Mouse (Mus musculus): ENCODE data around the gene Ltb4r2. TPM values are rescaled to one million over a fixed set of nuclear protein-coding genes. Genes with fewer than 3 reads are reported as not detected.

The Ltb4r2 gene
- total RNA-seq (2021), result under 1 TPM; 0.13 to 0.20 TPM
- long read RNA-seq, experiment 1, result 0 reads
- long read RNA-seq, experiment 2, result 0 reads

- DNase-seq (ENCODE audit: low spot score in 2 of 2), result no peak
Observed at GRCm38 (mm10) chr14:55761163-55761562, at the start of gene Ltb4r2. Gene Ltb4r2, plus strand, starts transcription at chr14:55761428.

- no peak for DNase-seq (ENCODE audit: low spot score in 2 of 2)
Observed at GRCm38 (mm10) chr14:55711786-55712185, 49.4 kb upstream of the Ltb4r2 start.

DNA sequence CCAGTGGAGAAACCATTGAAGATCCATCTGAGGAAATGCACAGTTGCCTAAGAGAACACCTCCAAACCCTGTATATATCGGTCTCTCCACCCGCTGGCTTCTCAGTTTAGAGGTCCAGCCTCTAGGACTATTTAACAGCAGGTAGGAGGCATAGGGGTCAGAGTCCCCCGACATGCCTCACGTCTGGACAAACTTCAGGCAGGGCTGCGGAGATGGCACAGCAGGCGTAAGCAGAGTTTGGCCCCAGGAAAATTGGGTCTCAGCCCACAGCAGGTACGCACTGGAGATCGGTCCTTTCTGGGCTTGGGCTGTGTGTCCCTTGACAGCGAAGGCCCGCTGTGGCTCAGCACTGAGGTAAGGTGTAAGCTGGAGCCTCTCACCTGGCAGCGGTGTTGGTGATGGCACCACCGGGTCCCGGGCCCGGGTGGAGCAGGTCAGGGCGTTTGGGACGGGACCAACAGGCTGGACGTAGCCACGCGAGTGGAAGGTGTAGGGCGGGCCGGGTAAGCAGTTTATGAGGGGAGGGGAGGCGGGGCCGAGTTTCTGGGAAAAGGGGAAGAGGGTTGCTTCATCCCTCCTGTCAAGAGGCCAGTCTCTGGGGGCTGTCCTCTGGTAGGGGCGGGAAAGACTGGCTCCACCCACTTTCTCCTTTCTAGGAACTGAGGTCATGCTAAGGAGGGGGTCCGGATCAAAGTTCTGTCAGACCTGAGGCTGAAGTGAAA lies 48.1 kb upstream of the Ltb4r2 start:
- DNase-seq (ENCODE audit: low spot score in 2 of 2), result no peak

DNA sequence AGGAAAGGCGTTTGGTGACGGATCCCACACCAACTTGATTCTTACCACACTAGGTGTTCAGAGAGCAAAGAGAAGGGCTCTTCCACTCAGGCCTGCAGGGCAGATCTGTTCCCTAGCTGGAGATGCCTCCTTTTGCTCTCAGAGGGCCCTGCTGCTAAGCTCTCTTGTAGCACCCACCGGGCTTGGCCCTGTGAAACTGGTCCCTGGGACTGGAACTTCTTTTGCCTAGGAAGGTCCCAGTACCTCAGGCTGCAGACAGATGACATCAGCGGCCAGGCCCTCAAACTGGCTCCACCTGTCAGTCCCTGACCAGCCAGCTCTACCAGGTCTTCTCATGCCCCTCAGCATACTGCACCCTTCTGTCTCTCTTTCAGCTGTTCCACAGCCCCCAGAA lies 47.5 kb upstream of the Ltb4r2 start, which contains the start of gene Tgm1:
Gene Tgm1 (minus strand): TSS at position 198 of the 394 bp plus-strand sequence.
- DNase-seq (ENCODE audit: low spot score in 2 of 2), result no peak

DNA sequence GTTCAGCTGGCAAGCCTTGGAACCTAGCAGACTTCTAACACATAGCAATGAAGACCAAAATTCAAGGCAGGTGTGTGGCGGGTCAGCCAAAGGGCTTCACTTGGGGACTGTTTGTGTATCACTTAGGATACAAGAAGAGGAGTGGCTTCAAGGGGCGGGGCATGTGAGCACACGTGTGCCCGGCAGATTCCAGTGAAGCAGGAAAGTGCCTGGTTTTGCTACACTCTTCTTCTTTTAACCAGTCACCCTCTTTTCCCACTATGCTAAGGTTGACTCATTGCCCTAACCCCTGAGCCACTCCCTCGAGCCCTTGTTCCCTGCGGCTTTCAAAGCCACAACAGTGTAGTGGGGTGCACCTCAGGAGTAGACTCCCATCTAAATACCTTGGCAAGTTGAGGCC lies 46.3 kb upstream of the Ltb4r2 start:
- no peak for DNase-seq (ENCODE audit: low spot score in 2 of 2)

DNA sequence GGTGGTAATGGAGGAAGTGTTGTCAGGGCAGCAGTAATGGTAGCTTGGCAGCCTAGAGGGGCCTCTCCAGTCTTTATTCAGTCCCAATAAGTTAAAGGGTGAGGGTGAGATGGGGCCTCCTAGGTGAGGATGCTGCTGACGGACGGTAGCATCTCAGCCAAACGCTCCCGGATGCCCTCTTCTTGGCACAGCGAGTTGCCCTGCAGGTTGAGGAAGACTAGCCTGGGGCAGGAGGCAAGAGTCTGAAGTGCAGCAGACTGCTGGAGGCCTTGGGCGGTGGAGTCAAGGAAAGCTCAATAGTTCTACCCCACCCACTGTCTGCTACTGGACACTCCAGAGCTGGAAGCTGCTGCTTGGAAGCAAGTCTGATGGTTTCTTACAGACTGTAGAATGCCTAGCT lies 45.0 kb upstream of the Ltb4r2 start:
- DNase-seq (ENCODE audit: low spot score in 2 of 2), result no peak

DNA sequence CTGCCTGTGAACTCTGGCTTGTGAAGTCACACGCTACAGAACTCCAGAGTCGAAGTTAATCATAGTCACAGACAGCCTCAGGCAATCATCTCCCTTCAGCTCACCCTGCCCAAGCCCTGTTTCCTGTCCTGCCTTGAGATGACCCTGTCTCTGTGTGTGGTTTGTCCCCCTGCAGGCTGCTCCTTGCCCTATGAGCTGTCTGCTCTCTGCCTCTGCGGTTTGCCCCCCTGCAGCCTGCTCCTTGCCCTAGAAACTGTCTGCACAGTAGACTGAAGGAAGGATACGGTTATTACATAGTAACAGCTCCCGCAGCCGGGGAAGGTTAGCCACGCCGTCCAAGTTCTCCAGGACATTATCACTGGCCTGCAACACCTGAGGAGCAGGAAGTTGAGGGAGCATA lies 44.3 kb upstream of the Ltb4r2 start:
- no peak for DNase-seq (ENCODE audit: low spot score in 2 of 2)

- no peak for DNase-seq (ENCODE audit: low spot score in 2 of 2)
Observed at GRCm38 (mm10) chr14:55719737-55720136, 41.5 kb upstream of the Ltb4r2 start.

- DNase-seq (ENCODE audit: low spot score in 2 of 2), result no peak
Observed at GRCm38 (mm10) chr14:55720666-55721065, 40.6 kb upstream of the Ltb4r2 start.

GRCm38 (mm10) chr14:55721076-55721475 lies 40.2 kb upstream of the Ltb4r2 start:
- no peak for DNase-seq (ENCODE audit: low spot score in 2 of 2)

- peak; percentile 80 to 92 for DNase-seq (ENCODE audit: low spot score in 2 of 2)
Observed at GRCm38 (mm10) chr14:55721700-55722437, 39.4 kb upstream of the Ltb4r2 start, which contains the start of gene Rabggta. Gene Rabggta, minus strand, starts transcription at chr14:55722263.

DNA sequence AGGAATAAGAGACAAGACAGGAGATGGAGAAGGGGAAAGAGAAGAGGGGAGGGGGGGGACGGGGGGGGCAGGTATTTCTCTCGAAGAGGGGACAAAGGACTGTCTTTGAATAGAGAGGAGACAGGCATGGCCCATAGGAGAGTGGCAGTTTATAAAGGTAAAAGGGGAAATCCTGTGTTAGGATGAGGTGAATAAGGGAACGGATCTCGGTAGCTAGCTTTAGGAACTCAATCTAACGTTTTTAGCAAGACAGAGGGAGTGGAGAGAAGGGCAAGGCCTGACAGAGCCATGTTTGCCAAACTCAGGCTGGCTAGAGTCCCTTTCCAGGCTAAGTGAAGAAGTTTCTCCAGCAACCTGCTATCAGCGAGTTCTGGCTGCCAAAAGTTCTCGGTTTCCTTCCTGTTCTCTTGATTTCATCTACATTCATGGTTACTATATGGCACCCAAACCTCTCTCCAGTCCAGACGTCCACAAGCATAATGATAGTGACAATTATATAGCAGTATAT lies 38.7 kb upstream of the Ltb4r2 start:
- no peak for DNase-seq (ENCODE audit: low spot score in 2 of 2)

DNA sequence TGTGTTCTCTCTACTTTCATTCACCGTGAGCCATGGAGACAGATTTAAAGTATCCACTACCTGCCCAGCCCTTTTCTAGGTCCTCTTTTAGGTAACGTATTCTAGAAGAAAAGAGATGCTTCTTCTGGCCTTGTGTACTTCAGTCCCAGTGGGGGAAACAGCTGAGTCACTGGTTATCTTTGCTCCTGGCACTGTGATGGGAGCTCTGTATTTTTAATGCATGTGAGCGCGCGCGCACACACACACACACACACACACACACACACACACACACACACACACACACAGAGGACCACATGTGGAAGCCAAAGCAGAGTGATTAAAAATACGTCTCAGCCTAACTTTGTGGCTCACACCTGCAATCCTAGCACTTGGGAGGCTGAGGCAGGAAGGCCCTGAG lies 37.8 kb upstream of the Ltb4r2 start:
- DNase-seq (ENCODE audit: low spot score in 2 of 2), result no peak

DNA sequence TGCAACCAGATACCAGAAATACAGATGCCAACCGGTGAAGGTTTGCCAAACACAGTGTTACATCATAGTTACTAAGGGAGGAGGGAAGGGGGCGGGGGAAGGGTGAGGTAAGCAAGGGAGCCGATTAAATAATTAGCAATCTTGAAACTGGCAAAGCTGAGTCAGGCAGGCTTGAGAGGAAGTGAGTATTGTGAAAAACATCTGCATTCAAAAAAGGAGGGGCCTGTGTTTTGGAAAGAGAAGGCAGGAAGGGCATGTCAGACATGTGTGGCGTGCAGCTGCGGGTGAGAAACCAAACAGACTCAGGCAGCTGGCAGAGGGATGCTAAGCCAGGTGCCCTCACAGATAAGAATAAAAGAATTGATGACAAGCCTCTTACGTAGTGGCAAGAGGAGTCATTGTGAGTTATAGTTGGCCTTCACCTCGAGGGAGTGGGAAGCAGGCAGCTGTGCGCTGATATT lies 36.8 kb upstream of the Ltb4r2 start:
- DNase-seq (ENCODE audit: low spot score in 2 of 2), result no peak

DNA sequence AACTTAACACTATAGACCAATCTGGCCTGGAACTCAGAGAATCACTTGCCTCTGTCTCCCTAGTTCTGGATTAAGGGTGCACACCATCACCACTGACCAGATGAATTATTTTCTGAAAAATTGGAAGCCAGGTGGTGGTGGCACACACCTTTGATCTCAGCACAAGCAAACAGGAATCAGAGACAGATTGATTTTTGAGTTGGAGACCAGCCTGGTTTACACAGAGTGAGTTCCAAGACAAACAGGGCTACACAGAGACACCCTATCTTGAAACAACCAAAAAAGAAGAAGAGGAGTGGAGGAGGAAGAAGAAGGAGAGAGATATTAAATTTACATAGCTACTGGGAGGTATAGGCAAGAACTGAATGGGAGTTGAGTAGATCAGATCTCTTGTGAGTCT lies 35.0 kb upstream of the Ltb4r2 start:
- DNase-seq (ENCODE audit: low spot score in 2 of 2), result no peak

DNA sequence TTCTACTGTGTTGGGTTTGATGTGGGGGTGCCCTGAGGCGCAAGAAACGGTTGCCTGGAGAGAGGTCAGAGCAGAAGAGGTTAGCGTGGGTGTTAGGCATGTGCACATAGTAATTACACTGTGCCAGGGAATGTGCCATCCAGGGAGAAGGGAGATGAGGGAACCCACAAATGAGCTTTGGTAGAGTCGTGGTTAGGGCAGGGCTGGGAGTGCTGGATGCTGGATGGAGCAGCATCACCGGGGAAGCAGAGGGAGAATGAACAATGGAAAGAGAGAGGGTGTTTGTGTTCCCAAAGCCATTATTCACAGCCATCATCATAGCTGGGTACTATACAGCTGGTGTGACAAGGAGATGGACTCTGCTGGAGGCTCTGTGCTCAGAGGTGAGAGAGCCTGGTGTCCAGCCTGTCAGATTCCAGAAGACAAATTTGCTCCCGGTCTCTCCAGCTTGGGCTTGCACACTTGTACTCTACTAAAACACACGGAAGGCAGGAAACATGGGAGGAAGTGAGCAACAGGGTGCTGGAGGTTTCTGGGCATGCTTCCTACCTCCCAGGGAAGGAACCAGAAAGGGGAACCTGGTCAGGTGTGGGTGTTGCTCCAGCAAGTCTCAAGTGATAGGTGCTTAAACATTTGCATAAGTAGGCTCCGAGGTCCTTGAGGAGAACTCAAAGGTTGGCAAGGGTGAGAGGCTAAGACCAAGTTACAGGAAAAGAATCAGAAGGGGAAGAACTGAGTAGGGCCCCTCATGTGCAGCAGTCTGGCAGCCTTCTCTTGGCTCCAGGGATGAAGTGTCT lies 33.1 kb upstream of the Ltb4r2 start:
- DNase-seq (ENCODE audit: low spot score in 2 of 2), result no peak

- no peak for DNase-seq (ENCODE audit: low spot score in 2 of 2)
Observed at GRCm38 (mm10) chr14:55730116-55730515, 31.1 kb upstream of the Ltb4r2 start.

DNA sequence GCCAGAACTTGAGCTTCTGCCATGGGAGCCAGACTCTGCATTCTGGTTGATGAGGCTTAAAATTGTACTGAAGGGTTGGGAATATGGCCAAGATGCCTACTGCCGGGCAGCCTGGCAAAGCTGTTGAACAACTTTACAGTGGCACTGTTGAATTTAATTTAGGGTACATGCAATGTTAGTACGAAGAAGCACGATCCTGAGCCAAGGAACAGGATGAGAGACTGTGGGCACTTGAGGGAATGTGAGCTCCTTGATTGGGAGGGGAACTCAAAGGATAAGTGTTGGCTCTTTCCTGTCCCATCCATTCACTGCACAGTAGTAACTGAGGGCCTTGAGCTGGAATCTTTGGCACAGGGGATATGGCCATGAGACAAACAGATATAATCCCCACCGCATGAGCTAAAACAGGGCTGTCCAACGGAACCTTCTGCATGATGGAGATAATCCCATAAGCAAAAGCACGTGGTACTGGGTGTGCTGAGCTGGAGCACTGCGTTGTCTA lies 30.6 kb upstream of the Ltb4r2 start:
- no peak for DNase-seq (ENCODE audit: low spot score in 2 of 2)

DNA sequence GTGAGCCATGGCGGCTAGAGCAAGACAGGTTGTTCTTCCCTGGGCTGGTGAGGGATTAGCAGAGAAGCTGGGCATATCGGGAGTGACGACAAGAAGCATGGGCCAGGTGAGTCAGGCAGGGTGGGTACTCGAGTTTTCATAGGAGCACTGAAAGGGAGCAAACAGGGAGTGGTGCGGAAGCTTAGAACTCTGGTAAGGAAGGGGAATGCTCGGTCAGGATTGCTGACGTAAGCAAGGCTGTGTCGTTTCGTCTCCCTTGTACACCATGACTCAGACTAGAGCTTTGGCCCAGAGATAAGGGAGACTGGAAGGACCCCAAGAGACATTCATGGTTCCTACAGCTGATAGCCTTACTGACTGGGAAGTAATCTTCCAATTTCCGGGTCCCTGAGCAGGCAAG lies 27.3 kb upstream of the Ltb4r2 start:
- no peak for DNase-seq (ENCODE audit: low spot score in 2 of 2)

DNA sequence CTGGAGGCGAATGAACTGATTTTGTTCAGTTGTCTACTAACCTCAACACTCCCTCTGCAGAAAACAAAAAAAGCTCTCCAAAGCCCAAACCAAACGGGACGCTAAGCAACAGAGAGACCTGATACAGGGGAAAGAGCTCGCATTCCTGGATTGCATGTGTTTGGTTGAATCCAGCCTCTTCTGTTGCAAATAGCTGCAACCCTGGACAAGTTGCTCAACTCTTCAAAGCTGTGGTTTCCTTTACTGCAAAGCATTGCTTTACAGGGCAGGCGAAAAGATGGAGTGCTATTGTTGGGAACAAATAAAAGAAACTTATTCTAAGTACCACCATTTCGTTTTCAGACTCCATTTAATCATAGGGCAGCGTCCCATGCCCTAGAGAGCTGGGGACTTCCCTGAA lies 26.4 kb upstream of the Ltb4r2 start:
- no peak for DNase-seq (ENCODE audit: low spot score in 2 of 2)

DNA sequence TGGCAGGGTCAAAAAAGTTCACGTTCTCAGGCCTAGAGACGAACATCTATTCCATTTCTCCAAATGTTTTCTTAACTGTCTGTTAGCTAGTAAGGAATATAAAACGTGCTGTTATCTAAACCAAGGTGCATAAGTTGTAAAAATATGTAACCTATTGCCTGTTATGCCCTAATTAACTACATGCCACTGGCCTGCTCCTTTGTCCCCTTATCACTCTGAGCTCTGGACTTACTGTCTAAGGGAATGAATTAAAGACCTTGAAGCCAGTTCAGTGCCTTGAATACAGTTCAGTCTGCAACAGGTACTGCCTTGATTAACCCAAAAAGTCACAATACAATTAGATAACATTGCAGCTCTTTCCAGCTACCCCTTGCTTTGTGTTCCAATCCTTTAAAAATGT lies 25.9 kb upstream of the Ltb4r2 start:
- no peak for DNase-seq (ENCODE audit: low spot score in 2 of 2)

All from gastrocnemius, postnatal 4 days (tissue).